Mouse (Mus musculus) heart, adult 9 months (tissue): ENCODE measurements around the gene Tmem169.
"Not testable (repeated sequence)": the region's sequence is repeated elsewhere in the genome, so short reads cannot be mapped to it uniquely, and the experiment has no call there.

Experiments used
- DNase-seq, 2 experiments: peaks; one replicate each; pipeline ENCODE4 v3.0.0; 2022; ENCODE audit warnings: low spot score in 2 of 2

Gene Tmem169

DNA sequence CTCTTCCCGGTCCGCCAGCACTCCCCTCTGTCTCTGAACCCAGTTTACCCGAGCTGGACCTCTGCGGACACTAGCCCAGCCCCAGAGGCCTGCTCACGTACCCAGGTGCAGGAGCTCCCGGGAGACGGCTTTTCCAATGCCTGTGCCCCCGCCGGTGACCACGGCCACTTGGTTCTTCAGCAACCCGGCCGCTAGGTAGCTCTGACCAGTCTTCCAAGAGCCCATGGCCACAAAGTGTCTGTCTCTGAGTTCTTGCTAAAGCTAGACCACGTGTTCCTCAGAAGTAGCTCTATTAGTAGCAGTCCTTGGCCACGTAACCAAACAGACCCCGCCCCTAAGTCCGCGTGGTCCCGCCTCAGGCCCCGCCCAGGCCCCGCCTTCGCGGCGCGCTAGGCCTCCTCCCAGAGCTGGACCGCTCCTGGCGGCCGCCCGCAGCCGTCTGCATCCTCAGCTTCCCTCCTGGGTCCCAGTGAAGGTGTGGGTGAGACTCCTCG, at the start of gene Tmem169, which contains the start of gene Pecr:
TSS of gene Tmem169 (plus strand) at position 378 of the 494 bp plus-strand sequence.
TSS of gene Pecr (minus strand) at position 323 of the 494 bp plus-strand sequence.
- peak; percentile 89 to 94 for DNase-seq

- peak; percentile 75 to 80 for DNase-seq
These were observed 47.7 kb upstream of the Tmem169 start for GRCm38 (mm10) chr1:72236363-72237006.

GRCm38 (mm10) chr1:72237007-72237775, 47.0 kb upstream of the Tmem169 start:
- DNase-seq: peak in 1 of 2 experiments; percentile 27

- no peak for DNase-seq
These were observed 46.1 kb upstream of the Tmem169 start for GRCm38 (mm10) chr1:72238016-72238580.

DNA sequence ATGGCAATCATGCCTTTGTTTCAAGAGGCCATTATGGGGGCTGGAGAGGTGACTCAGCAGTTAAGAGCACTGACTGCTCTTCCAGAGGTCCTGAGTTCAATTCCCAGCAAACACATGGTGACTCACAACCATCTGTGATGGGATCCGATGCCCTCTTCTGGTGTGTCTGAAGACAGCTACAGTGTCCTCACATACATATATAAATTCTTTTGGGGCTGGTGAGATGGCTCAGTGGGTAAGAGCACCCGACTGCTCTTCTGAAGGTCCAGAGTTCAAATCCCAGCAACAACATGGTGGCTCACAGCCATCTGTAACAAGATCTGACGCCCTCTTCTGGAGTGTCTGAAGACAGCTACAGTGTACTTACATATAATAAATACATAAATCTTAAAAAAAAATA, 45.1 kb upstream of the Tmem169 start:
- DNase-seq: not testable (repeated sequence)

- no peak for DNase-seq
These were observed 41.5 kb upstream of the Tmem169 start for GRCm38 (mm10) chr1:72242581-72243143.

- DNase-seq: peak; percentile 89 to 95
These were observed 40.4 kb upstream of the Tmem169 start for GRCm38 (mm10) chr1:72243656-72244316.

DNA sequence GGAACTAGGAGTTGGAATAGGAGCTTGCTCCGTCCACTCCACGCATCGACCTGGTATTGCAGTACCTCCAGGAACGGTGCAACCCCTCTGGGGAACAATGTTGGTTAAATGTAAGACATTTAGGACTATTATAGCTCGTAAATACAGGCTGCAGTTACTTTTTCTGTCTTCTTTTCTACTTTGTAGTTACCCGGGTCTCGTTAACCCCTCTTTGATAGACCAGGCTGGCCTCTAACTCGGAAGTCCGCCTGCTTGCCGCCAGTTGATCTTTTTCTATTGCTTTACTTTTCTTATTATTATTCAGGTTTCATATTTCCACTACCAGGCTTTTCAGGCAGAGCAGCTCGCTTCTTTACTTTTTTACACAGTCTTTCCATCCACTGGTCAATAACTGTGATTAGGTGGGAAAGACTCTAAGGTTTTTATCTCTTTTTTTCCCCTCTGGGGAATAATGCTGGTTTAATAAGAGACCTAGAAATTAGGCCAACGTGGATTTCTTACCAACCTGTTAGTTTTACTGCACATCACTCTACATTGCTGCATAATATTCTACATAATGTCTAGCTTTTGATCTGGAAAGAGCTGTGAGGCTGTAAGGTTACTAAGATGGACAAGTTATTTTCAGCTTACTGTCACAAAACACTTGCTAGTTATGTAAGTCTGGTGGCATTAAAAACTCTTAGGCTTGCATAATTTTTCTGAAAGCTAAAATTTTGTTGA, 39.7 kb upstream of the Tmem169 start:
- no peak for DNase-seq

DNA sequence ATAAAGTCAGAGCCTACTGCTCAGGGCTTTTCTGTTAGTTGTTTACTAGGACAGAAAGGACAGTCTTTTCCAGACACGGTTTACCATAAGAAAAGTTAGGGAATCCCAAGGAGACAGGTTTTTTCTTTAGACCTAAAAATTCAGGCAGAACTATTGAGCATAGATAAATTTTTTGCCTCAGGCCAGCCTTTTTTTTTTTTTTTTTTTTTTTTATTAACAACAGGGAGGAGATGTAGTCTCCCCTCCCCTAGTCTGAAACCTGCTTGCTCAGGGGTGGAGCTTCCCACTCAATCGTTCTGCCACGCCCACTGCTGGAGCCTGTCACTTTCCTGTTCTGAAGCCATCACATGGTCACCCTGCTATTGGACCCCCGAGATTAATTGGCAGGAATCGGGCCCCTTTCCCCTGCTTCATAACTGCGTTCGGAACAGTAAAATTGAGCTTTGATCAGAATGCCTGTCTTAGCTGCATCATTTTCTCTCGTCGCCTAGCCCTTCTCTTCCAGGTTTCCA, 35.9 kb upstream of the Tmem169 start:
- DNase-seq: not testable (repeated sequence)

- no peak for DNase-seq
These were observed 32.4 kb upstream of the Tmem169 start for GRCm38 (mm10) chr1:72251806-72252205.

- no peak for DNase-seq
These were observed 30.2 kb upstream of the Tmem169 start for GRCm38 (mm10) chr1:72253881-72254491.

DNA sequence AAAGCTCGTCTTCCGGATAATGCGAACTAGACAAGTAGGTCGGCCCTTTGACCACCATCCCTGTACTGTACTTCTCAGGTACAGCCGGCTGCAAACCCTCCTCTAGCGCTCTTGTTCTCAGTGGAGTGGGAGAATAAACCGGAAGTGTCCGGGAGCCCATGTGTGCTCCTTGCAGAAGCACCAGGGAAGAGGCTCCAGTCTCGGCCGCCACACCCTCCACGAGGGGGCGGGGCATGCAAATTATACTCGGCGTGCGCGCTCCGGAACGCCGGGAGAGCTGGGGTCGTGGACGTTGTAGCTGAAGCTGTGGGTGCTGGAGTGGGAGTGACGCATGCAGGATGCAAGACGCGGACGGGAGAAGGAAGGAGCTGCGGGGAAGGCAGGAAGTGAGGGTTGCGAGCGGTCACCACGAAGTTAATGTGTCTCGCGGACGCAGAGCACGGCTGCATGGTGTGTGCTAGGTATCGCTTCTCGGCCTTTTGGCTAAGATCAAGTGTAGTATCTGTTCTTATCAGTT, 29.6 kb upstream of the Tmem169 start:
- peak; percentile 80 to 88 for DNase-seq

DNA sequence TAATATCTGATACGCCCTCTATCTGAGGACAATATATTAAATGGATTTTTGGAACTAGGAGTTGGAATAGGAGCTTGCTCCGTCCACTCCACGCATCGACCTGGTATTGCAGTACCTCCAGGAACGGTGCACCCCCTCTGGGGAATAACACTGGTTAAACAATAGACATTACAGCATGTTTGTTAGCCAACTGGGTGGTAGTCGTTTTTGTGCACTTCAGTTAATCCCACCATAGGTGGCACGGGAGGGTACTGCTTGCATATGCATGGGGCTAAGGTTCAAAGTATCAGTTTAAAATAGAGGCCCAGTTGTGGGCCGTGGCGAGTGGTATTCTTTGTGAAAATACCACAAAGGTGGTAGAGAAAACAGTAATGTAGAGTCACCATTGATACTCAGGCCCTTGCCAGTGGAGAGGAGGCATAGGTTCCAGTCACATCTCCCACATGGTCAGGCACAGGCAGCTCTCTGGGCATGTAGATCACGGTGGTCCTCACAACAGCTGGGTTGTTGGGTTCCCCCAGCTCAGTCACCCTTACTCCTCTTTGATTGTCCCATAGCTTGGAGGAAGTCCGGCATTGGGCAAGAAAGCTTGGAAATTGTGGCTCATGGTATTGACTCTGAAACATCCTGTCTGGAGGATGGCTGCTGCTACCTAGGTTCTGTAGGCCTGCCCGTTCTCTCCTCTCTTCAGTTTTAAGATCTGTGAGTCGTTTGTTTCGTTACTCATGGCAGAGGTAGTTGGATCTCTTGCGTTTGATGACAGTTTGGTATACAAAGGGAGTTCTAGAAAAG, 28.9 kb upstream of the Tmem169 start:
- peak; percentile 18 to 63 for DNase-seq

DNA sequence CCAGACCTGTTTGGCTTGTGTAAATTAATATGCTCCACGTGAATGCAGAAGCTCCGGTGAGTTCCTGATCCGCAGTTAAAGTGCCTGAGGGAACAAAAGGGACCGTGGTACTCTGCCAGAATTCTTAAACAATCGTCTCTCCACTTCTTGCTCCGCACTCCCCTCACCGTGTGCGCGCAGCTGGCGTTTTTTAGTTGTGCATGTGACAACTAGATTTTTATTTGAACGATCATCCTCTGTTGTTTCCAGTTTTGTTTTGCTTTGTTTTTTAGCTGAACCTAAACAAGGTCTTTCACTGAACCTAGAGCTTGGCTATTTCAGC, 28.4 kb upstream of the Tmem169 start:
- no peak for DNase-seq

- DNase-seq: no peak
These were observed 27.6 kb upstream of the Tmem169 start for GRCm38 (mm10) chr1:72256381-72257256.

DNA sequence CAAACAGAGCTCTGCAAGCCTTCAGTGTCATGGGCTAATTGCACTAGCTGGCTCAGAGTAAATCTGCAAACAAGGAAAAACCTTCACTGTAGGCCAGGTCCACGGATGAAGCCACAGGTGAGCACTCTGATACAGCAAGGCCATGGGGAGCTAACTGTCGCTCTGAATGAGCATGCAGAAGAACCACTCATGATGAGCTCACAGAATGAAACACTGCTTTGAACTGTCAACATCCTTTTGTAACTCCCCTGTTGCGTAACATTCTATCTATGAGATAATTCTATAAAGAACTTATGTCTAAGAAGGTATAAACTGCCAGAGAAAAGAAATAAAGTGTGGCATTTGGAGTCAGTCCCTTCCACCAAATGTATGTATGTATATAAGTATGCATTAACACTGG, 21.1 kb upstream of the Tmem169 start:
- no peak for DNase-seq

GRCm38 (mm10) chr1:72278085-72278484, 6.1 kb upstream of the Tmem169 start:
- DNase-seq: no peak

GRCm38 (mm10) chr1:72282604-72283003, 1.6 kb upstream of the Tmem169 start:
- DNase-seq: no peak
